Mouse (Mus musculus) left cerebral cortex, adult 2 months (tissue): ENCODE results near the gene Nhs. TPM values are rescaled to one million over a fixed set of nuclear protein-coding genes. Genes with fewer than 3 reads are reported as not detected.

Source experiments
- DNase-seq, 2 experiments: peaks; one replicate each; pipeline ENCODE4 v3.0.0; 2021 to 2022; ENCODE audit warnings: low spot score in 2 of 2, mixed read lengths in 1 of 2; ENCODE audit errors: extremely low spot score in 1 of 2
- H3K27ac ChIP-seq: fragments of 200-600 bp; 2 replicates; pipeline ENCODE4 v1.8.1; 2022
- H3K4me3 ChIP-seq: fragments of 200-600 bp; 2 replicates; pipeline ENCODE4 v1.8.1; 2022
- CTCF ChIP-seq: fragments of 200-600 bp; IDR thresholded peaks from 2 replicates; pipeline ENCODE4 v1.8.1; 2022; ENCODE audit warnings: antibody characterized with exemption, mild to moderate bottlenecking, moderate library complexity
- intact Hi-C: fragments of 180-260 bp; cut with DNase I; formaldehyde crosslinking; loops from one replicate; pipeline ENCODE4 v1.15.1; 2025
- total RNA-seq, 2 experiments: library from RNA; stranded (reverse); gene quantifications; 2 replicates each; pipeline ENCODE4 v1.2.3; 2021

Nhs gene
- total RNA-seq, 2 experiments from 2014 or later = 3.9 to 4.0 TPM

- no peak for TF ChIP-seq CTCF
- Histone ChIP-seq H3K27ac (no peak overlapping the region), H3K4me3 (no peak overlapping the region)
- no peak for DNase-seq
- intact Hi-C loops = no loop called here
Observed at GRCm38 (mm10) chrX:162012570-162012969, 147.0 kb downstream of the Nhs start.

- intact Hi-C loops = no loop called here
Observed at GRCm38 (mm10) chrX:162009876-162010275, 149.7 kb downstream of the Nhs start.

DNA sequence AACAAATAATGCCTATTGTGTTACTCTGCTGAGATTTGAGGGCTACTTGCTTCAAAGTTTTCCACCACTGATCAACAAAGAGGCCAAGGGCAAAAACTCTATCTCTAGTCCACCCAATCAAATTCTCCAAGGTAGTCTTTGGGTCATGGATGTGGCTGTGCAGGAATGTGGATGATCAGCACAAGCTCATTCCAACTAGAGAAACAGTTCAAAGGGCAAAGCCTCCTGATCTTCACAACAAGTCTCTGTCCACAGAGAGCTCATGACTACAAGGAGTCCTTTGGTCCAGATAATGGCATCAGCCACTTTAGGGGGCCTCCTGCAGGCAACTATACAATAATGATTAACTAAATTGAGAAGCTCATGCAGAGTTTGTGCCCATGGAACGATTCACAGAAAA is 155.7 kb downstream of the Nhs start:
- intact Hi-C loops = no loop called here
- no peak overlapping the region for H3K4me3 ChIP-seq
- TF ChIP-seq CTCF = no peak
- H3K27ac ChIP-seq = no peak overlapping the region
- DNase-seq = no peak

More at GRCm38 (mm10) chrX:162009876-162010275, 149.7 kb downstream of the Nhs start:
- DNase-seq = no peak
- Histone ChIP-seq H3K4me3 (no peak overlapping the region), H3K27ac (no peak overlapping the region)
- no peak for TF ChIP-seq CTCF

GRCm38 (mm10) chrX:161998876-161999275 is 160.7 kb downstream of the Nhs start:
- Histone ChIP-seq H3K4me3 (no peak overlapping the region), H3K27ac (no peak overlapping the region)
- intact Hi-C loops = no loop called here
- DNase-seq = no peak
- no peak for TF ChIP-seq CTCF

DNA sequence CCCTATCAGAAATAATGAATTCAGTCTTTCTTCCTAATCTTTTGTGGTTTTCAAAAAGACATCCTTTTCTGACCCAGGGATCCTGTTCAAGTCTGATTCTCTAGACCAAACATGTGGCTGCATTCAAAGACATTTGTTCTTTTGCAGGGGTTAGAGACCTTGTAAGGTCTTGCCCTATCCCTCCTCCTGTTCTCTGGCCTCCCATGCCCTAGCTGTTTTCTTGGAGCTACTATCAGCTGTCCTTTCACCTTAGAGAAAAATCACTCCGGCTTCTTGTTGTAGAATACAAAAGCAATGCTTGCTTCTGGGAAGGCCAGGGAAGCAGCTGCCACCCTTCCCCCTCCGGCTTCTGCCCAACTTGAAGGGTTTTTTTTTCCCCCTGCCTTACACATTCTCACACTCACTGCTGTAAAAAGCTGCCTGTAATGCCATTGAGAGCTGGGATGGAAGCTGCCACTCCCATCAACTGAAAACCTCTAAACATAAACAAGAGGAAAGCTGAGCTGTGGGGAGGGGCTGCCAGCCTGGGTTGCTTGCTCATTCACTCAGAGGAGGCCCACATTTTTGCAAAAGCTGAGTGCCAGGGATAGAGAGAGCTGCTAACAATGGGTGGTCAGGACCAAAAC is 162.2 kb downstream of the Nhs start:
- Histone ChIP-seq H3K27ac (no peak overlapping the region), H3K4me3 (no peak overlapping the region)
- DNase-seq = no peak
- intact Hi-C loops = no loop called here
- TF ChIP-seq CTCF = no peak

GRCm38 (mm10) chrX:161990171-161990570 is 169.4 kb downstream of the Nhs start:
- intact Hi-C loops = no loop called here
- no peak for DNase-seq
- Histone ChIP-seq H3K4me3 (no peak overlapping the region), H3K27ac (no peak overlapping the region)
- TF ChIP-seq CTCF = no peak

DNA sequence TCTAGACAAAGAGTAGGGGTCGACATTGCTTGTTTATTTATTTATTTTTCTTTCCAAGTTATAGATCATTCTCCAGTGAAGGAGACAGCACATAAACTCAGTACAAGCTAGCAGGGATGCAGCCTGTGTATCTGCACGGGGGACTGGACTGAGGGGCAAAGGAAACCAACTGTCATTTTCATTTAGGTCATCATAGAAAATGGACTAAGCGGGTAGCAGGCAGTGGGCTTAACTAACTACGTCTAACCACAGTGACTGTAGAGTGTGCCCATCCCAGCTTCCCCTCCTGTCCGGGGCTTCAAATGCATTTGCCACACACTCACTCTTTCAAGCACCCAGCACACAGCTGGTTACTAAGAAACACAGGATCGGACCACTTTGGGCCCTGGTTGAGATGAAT is 174.6 kb downstream of the Nhs start:
- DNase-seq = no peak

DNA sequence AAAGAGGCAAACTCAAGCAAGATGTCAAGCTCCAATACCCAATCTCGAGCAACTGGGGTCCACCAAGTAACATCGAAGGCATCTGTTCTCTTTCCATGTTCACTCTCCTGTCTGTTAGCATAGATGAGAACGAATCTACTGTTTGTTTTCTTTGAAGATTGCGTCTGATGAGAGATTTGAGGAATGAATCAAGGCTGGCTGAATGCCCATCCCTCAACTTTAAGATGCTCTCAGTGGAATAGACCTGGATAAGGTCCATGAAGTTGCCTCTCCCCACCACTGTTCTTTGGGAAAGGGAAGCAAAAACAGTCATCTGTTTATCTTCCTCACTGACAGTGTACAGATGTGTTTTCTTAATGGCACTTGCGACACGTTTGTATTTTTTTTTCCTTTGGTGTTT is 178.1 kb downstream of the Nhs start:
- Histone ChIP-seq H3K27ac (no peak overlapping the region), H3K4me3 (no peak overlapping the region)
- intact Hi-C loops = no loop called here
- DNase-seq = no peak
- TF ChIP-seq CTCF = no peak

More for the DNA sequence above, 174.6 kb downstream of the Nhs start:
- Histone ChIP-seq H3K4me3 (no peak overlapping the region), H3K27ac (no peak overlapping the region)
- intact Hi-C loops = no loop called here
- no peak for TF ChIP-seq CTCF

DNA sequence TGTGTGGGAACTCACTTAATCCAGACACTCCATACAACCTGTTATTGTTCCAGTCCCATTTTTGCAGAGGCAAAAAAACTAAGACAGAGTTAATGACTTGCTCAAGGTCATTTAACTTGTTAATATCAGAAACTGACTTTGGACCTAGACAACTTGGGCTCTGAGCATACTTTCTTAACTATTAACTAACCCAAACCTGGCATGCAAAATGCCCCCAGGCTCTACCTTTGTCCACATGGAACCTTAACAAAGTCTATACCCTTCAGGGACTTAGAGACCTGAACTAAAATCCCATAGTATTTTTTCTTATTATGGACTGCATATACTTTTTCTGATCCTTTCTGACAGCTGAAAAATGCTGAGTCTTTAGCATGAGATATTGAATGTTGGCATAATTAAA is 179.6 kb downstream of the Nhs start:
- TF ChIP-seq CTCF = no peak
- no peak overlapping the region for H3K4me3 ChIP-seq
- no peak overlapping the region for H3K27ac ChIP-seq
- intact Hi-C loops = loop anchor here (5.0 to 10.0 kb wide), 2 partner anchors 107 to 175 kb away; partner anchors contain the start of gene Nhs
- no peak for DNase-seq

DNA sequence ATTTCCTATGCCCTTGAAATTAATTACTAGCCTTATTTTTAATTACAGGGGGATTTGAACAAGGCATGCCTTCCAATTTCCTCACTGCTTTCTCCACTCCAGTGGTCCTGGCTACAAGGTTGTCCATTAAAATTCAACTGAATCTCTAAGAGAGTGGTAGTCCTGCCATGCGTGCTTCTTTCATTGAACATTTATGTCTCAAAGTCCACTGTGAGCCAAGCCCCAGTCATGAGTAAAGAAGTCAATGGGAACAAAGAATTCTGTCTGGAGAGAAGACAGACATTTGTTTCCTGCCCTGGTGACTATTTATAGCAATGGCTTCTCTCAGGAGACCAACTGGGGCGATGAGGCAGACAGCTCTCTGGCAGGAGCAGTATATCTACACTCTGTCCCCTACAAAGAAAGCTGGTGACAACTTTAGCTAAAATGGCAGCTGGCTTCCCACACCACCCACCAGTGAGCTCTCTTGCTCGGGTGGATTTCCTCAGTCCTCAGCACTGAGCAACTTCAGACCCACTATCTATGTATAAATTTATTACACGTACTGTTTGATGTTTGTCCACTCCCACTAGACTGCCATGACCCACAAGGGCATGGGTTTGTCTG is 182.2 kb downstream of the Nhs start:
- Histone ChIP-seq H3K4me3 (no peak overlapping the region), H3K27ac (no peak overlapping the region)
- intact Hi-C loops = loop anchor here (5.0 to 10.0 kb wide), 2 partner anchors 110 to 177 kb away; partner anchors contain the start of gene Nhs
- no peak for TF ChIP-seq CTCF
- DNase-seq = no peak

GRCm38 (mm10) chrX:161976376-161976775 is 183.2 kb downstream of the Nhs start:
- H3K27ac ChIP-seq = no peak overlapping the region
- H3K4me3 ChIP-seq = no peak overlapping the region
- TF ChIP-seq CTCF = no peak
- DNase-seq = no peak
- intact Hi-C loops = loop anchor here (5.0 to 10.0 kb wide), 2 partner anchors 111 to 178 kb away; partner anchors contain the start of gene Nhs

- H3K27ac ChIP-seq = no peak overlapping the region
- no peak overlapping the region for H3K4me3 ChIP-seq
- DNase-seq = no peak
- no peak for TF ChIP-seq CTCF
- intact Hi-C loops = loop anchor here (10.0 kb wide), 1 partner anchor 181 kb away; the partner anchor contains the start of gene Nhs
Observed at GRCm38 (mm10) chrX:161973572-161973971, 186.0 kb downstream of the Nhs start.

DNA sequence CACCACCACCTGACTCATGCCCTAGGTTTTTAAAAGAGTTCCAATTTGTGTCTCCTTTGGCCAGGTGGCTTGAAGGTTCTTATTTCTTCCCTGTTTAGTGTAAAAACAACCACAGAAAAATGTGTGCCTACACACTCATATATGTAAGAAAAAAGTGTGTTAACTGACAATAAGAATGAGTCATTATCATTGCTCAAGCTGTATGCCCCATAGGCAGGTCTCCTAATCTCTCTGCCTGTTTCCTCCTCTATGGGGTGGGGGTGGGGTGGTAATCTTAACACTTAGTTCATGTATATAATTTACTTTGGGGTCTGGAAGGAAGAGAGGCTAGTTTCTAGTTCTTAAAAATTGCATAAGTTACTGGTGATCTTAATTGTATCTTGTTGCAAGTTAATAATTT is 186.8 kb downstream of the Nhs start:
- TF ChIP-seq CTCF = no peak
- intact Hi-C loops = loop anchor here (10.0 kb wide), 1 partner anchor 182 kb away; the partner anchor contains the start of gene Nhs
- H3K27ac ChIP-seq = no peak overlapping the region
- no peak for DNase-seq
- no peak overlapping the region for H3K4me3 ChIP-seq
